Mouse (Mus musculus): ENCODE data around the gene 4931406P16Rik. TPM values are rescaled to one million over a fixed set of nuclear protein-coding genes. Genes with fewer than 3 reads are reported as not detected.
"Not testable (repeated sequence)": the region's sequence is repeated elsewhere in the genome, so short reads cannot be mapped to it uniquely, and the experiment has no call there.

Gene 4931406P16Rik
- polyA plus RNA-seq, 1 experiment from 2014 or later, result 23.8 TPM

DNA sequence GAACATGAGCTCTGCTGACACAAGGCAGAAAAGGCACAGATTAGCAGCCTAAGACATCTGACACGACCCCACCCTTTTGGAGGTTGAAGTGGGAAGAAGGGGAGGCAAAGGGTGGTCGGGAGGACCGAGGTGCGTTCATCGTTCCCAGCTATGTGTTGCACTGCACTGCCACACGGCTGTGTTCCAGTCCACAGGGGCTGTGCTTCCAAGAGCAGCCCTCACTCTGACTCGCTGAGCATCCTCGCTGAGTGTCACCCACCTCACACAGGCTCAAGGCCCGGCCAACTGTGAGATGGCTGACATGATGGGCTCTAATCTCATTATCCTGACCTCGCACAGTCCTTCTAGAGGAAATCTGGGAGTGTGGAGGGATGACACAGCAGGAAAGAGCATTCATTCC is 96.9 kb downstream of the 4931406P16Rik start:
- Histone ChIP-seq H3K4me3 (no peak overlapping the region), H3K27me3 (ENCODE audit: poor library complexity, severe bottlenecking) (no peaks in the 10 kb centered on the region), H3K4me1 (no peaks in the 10 kb centered on the region), H3K36me3 (replicated peaks) (peaks cover 100% of the 10 kb centered on the region), H3K27ac (no peak overlapping the region), H3K9me3 (no peaks in the 10 kb centered on the region)
- WGBS, result 92% methylated on average over 10 of the region's 10 CpGs
- no peak for DNase-seq (ENCODE audit: extremely low spot score, low spot score)

DNA sequence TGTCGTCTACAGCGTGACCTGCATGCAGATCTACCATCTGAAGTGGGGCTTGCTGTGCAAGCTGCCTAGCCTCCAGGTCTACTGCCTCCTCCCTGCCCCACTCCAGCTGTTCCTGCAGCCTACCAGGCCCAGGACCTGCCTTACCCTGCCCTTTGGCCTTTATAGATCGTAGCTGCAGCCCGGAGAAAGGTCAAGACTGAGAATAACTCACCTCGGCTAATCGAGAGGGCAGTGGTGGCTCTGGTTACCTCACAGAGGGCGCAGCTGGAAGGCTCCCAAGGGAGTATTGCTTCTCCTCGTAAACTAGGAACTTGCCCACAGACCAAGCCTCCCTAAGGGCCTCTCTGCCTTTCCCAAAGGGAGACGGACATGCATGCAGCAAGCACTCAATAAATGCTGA is 97.9 kb downstream of the 4931406P16Rik start:
- Histone ChIP-seq H3K4me1 (no peaks in the 10 kb centered on the region), H3K36me3 (replicated peaks) (peaks cover 100% of the 10 kb centered on the region), H3K27ac (no peak overlapping the region), H3K9me3 (no peaks in the 10 kb centered on the region), H3K4me3 (no peak overlapping the region), H3K27me3 (ENCODE audit: poor library complexity, severe bottlenecking) (no peaks in the 10 kb centered on the region)
- WGBS, result 91% methylated on average over 9 of the region's 9 CpGs
- DNase-seq (ENCODE audit: extremely low spot score, low spot score), result no peak

GRCm38 (mm10) chr7:34214644-34215043 is 98.7 kb downstream of the 4931406P16Rik start:
- Histone ChIP-seq H3K36me3 (replicated peaks) (peaks cover 100% of the 10 kb centered on the region), H3K4me3 (no peak overlapping the region), H3K27me3 (ENCODE audit: poor library complexity, severe bottlenecking) (no peaks in the 10 kb centered on the region), H3K4me1 (no peaks in the 10 kb centered on the region), H3K9me3 (no peaks in the 10 kb centered on the region), H3K27ac (no peak overlapping the region)
- WGBS, result 96% methylated on average over 8 of the region's 8 CpGs
- no peak for DNase-seq (ENCODE audit: extremely low spot score, low spot score)

- DNase-seq (ENCODE audit: extremely low spot score, low spot score), result no peak
- H3K4me1 ChIP-seq, result no peaks in the 10 kb centered on the region
- H3K9me3 ChIP-seq, result no peaks in the 10 kb centered on the region
- WGBS, result 88% methylated on average over 7 of the region's 7 CpGs
- H3K27me3 ChIP-seq (ENCODE audit: poor library complexity, severe bottlenecking), result no peaks in the 10 kb centered on the region
- H3K4me3 ChIP-seq, result no peak overlapping the region
- no peak overlapping the region for H3K27ac ChIP-seq
- peaks cover 100% of the 10 kb centered on the region for H3K36me3 ChIP-seq (replicated peaks)
Observed at GRCm38 (mm10) chr7:34213281-34213680, 100.1 kb downstream of the 4931406P16Rik start.

DNA sequence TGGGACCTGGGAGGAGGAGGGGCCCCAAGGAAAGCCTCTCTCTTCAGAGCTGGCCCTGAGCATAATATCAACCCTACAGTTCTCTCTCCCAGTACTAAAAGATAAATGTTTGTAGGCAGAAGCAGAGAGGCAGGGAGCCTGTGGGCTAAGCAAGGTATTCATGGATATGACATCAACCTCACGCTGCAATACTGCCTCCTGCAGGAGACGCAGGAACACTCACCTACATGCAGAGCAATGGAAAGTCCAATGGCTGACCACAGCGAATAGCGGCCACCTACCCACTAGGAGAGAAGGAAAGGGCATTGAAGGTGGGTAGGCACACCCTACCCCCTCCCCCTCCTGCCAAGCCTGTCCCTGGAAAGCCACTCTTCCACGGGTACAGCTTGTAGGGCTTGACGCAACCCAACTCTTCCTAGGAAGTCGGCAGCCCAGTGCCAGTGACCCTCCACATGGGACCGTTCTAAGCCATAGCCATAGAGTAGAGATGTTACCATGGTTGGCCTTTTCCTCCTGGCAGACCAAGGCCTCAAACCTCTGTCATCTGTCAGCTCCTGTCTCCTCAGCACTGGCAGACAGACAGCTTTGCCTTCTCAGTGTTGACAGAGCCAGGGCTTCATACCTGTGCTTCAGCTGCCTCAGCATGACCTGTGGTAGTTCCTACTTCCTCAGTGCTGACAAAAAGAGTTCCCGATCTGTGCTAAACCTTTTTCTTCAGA is 105.2 kb downstream of the 4931406P16Rik start:
- no peak overlapping the region for H3K4me3 ChIP-seq
- peaks cover 100% of the 10 kb centered on the region for H3K36me3 ChIP-seq (replicated peaks)
- WGBS, result 85% methylated on average over 9 of the region's 9 CpGs
- no peaks in the 10 kb centered on the region for H3K9me3 ChIP-seq
- no peaks in the 10 kb centered on the region for H3K27me3 ChIP-seq (ENCODE audit: poor library complexity, severe bottlenecking)
- H3K27ac ChIP-seq, result no peak overlapping the region
- no peak for DNase-seq (ENCODE audit: extremely low spot score, low spot score)
- H3K4me1 ChIP-seq, result no peaks in the 10 kb centered on the region

DNA sequence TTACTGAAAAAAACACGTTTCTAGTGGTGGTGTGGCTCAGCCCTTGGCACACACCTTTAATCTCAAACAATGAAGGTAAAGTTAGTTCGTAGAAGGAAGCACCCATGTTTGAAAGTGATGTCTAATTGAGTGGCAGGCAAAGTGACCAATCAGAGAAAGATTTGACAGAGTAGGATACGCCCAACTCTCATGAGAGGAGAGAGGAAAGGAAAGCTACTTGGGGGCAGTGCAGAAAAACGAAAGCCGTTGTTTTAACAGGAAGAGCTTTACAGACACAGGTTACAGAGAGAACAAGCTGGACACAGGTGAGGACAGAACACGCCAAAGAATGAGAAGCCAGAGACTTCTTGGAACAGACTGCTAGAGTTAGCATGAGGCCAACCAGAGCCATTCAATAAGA is 107.0 kb downstream of the 4931406P16Rik start:
- WGBS, result 97% methylated on average over 6 of the region's 6 CpGs
- no peak for DNase-seq (ENCODE audit: extremely low spot score, low spot score)

GRCm38 (mm10) chr7:34202147-34202546 is 111.2 kb downstream of the 4931406P16Rik start:
- WGBS, result 93% methylated on average over 10 of the region's 10 CpGs
- H3K4me1 ChIP-seq; H3K4me3 ChIP-seq; H3K27ac ChIP-seq; DNase-seq (ENCODE audit: extremely low spot score, low spot score); H3K27me3 ChIP-seq (ENCODE audit: poor library complexity, severe bottlenecking); H3K9me3 ChIP-seq: not testable (repeated sequence)
- H3K36me3 ChIP-seq (replicated peaks), result peaks cover 69% of the 10 kb centered on the region

More for the DNA sequence above, 107.0 kb downstream of the 4931406P16Rik start:
- no peaks in the 10 kb centered on the region for H3K27me3 ChIP-seq (ENCODE audit: poor library complexity, severe bottlenecking)
- H3K4me3 ChIP-seq, result no peak overlapping the region
- H3K36me3 ChIP-seq (replicated peaks), result peaks cover 100% of the 10 kb centered on the region
- H3K9me3 ChIP-seq, result no peaks in the 10 kb centered on the region
- H3K27ac ChIP-seq, result no peak overlapping the region
- no peaks in the 10 kb centered on the region for H3K4me1 ChIP-seq

DNA sequence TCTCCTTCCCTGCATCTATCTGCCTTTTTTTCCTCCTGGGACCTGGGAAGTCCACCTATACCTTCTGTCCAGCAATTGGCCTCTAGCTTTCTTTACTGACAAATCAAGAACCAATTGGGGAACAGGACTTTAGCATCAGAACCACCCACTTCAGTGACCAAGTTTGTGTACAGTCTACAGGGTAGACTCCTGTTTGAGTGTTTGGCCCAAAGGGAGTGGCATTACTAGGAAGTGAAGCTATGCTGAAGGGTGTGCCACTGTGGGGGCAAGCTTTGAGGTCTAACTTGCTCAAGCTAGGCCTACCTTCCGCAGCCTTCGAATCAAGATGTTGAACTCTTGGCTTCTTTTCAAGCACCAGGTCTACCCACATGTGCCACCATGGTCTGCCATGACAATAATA is 112.5 kb downstream of the 4931406P16Rik start:
- H3K27ac ChIP-seq, result no peak overlapping the region
- 98% methylated on average over 2 of the region's 2 CpGs for WGBS

GRCm38 (mm10) chr7:34198346-34198745 is 115.0 kb downstream of the 4931406P16Rik start:
- 0 out of 2 replicates have a peak, but pooled peaks cover 5% of the 10 kb centered on the region for H3K9me3 ChIP-seq
- no peak for DNase-seq (ENCODE audit: extremely low spot score, low spot score)
- H3K4me1 ChIP-seq, result peaks cover 9% of the 10 kb centered on the region
- no peak overlapping the region for H3K27ac ChIP-seq
- no peak overlapping the region for H3K4me3 ChIP-seq
- H3K27me3 ChIP-seq (ENCODE audit: poor library complexity, severe bottlenecking), result no peaks in the 10 kb centered on the region
- WGBS, result 55% methylated on average over 3 of the region's 3 CpGs
- peaks cover 45% of the 10 kb centered on the region for H3K36me3 ChIP-seq (replicated peaks)

More for the DNA sequence above, 112.5 kb downstream of the 4931406P16Rik start:
- DNase-seq (ENCODE audit: extremely low spot score, low spot score), result no peak
- H3K4me3 ChIP-seq, result no peak overlapping the region
- peaks cover 56% of the 10 kb centered on the region for H3K36me3 ChIP-seq (replicated peaks)
- no peaks in the 10 kb centered on the region for H3K27me3 ChIP-seq (ENCODE audit: poor library complexity, severe bottlenecking)
- H3K9me3 ChIP-seq, result 0 out of 2 replicates have a peak, but pooled peaks cover 5% of the 10 kb centered on the region
- peaks cover 1% of the 10 kb centered on the region for H3K4me1 ChIP-seq

- 0 out of 2 replicates have a peak, but pooled peaks cover 5% of the 10 kb centered on the region for H3K9me3 ChIP-seq
- no peaks in the 10 kb centered on the region for H3K27me3 ChIP-seq (ENCODE audit: poor library complexity, severe bottlenecking)
- peaks cover 43% of the 10 kb centered on the region for H3K36me3 ChIP-seq (replicated peaks)
- peak within 1 kb of the TSS; percentile 92 for H3K27ac ChIP-seq
- H3K4me1 ChIP-seq, result peaks cover 9% of the 10 kb centered on the region
- DNase-seq (ENCODE audit: extremely low spot score, low spot score), result peak; percentile 94
- peak within 1 kb of the TSS; percentile 98 for H3K4me3 ChIP-seq
- WGBS, result 3% methylated on average over 70 of the region's 70 CpGs
Observed at GRCm38 (mm10) chr7:34196132-34197128, 116.9 kb downstream of the 4931406P16Rik start, which contains the start of gene Pdcd2l. Pdcd2l (minus strand) TSS chr7:34196661.

- H3K36me3 ChIP-seq (replicated peaks), result peaks cover 38% of the 10 kb centered on the region
- no peak for DNase-seq (ENCODE audit: extremely low spot score, low spot score)
- H3K27me3 ChIP-seq (ENCODE audit: poor library complexity, severe bottlenecking), result no peaks in the 10 kb centered on the region
- 0 out of 2 replicates have a peak, but pooled peaks cover 2% of the 10 kb centered on the region for H3K9me3 ChIP-seq
- peak overlapping the region; percentile 92; the same call in 1 of the 2 replicates for H3K27ac ChIP-seq
- H3K4me3 ChIP-seq, result peak overlapping the region; percentile 98
- WGBS, result 58% methylated on average over 3 of the region's 3 CpGs
- peaks cover 9% of the 10 kb centered on the region for H3K4me1 ChIP-seq
Observed at GRCm38 (mm10) chr7:34195632-34196031, 117.7 kb downstream of the 4931406P16Rik start.

DNA sequence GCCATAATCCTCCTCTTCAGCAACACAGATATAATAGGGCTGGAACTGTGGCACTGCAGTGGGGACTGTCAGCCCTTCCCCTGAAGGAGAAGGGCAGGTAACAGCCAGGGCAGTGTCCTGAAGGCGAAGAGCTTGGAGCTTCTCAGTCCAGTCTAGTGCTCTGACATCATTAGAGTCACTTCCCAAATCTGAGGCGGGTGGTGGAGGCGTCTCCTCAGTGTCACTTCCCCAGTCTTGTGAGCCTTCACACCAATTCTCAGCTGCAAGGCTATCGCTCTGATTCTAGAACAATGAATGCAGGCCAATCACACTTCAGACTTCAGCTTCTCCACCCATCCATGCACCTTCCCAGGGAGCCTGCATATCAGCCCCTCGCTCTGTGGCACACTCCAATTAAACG is 120.5 kb downstream of the 4931406P16Rik start:
- DNase-seq (ENCODE audit: extremely low spot score, low spot score), result no peak
- Histone ChIP-seq H3K4me1 (peaks cover 9% of the 10 kb centered on the region), H3K9me3 (no peaks in the 10 kb centered on the region), H3K4me3 (no peak overlapping the region), H3K27ac (no peak overlapping the region), H3K36me3 (replicated peaks) (peaks cover 55% of the 10 kb centered on the region), H3K27me3 (ENCODE audit: poor library complexity, severe bottlenecking) (no peaks in the 10 kb centered on the region)
- WGBS, result 92% methylated on average over 6 of the region's 6 CpGs
